Mouse (Mus musculus) kidney, embryonic 16.5 days (tissue): Measurements from ENCODE around the gene Gstt4. TPM values are rescaled to one million over a fixed set of nuclear protein-coding genes. Genes with fewer than 3 reads are reported as not detected.

Experiments
- ATAC-seq: fragments of 200-750 bp; cut with Nextera tagmentation; 2 replicates; pipeline ENCODE4 v1.8.0; 2017; ENCODE audit warnings: moderate TSS enrichment; ENCODE audit not compliant: low FRiP score, low TSS enrichment
- H3K27ac ChIP-seq: fragments of 300-500 bp; sonication (generic); 2 replicates; pipeline ENCODE4 v1.5.1; 2014; ENCODE audit warnings: low read length
- H3K27me3 ChIP-seq: fragments of 300-500 bp; sonication (generic); 2 replicates; pipeline ENCODE4 v1.6.1; 2014; ENCODE audit warnings: low read length, control low read depth, mixed read lengths; ENCODE audit not compliant: insufficient read depth
- H3K36me3 ChIP-seq: fragments of 300-500 bp; sonication (generic); 2 replicates; pipeline ENCODE4 v1.6.1; 2014; ENCODE audit warnings: low read length, control low read depth, mixed read lengths; ENCODE audit not compliant: insufficient read depth
- H3K4me1 ChIP-seq: fragments of 300-500 bp; sonication (generic); 2 replicates; pipeline ENCODE4 v1.6.1; 2014; ENCODE audit warnings: low read length, control low read depth, mixed read lengths; ENCODE audit not compliant: insufficient read depth
- H3K4me2 ChIP-seq: fragments of 300-500 bp; sonication (generic); replicated peaks from 2 replicates; pipeline ENCODE4 v1.6.1; 2014; ENCODE audit warnings: low read depth, low read length
- H3K4me3 ChIP-seq: fragments of 300-500 bp; sonication (generic); 2 replicates; pipeline ENCODE4 v1.5.1; 2014; ENCODE audit warnings: mild to moderate bottlenecking, low read length
- H3K9ac ChIP-seq: fragments of 300-500 bp; sonication (generic); replicated peaks from 2 replicates; pipeline ENCODE4 v1.6.1; 2014; ENCODE audit warnings: low read length
- H3K9me3 ChIP-seq: fragments of 300-500 bp; sonication (generic); 2 replicates; pipeline ENCODE4 v1.6.1; 2016; ENCODE audit warnings: low read length, control low read depth
- WGBS: fragments of 180-500 bp; shearing (Covaris S2); extraction: QIAGEN DNeasy Blood & Tissue Kit; methylation state at CpG from one replicate; pipeline ENCODE4 v1.1.7; 2014; 5-methylcytosine and 5-hydroxymethylcytosine counted together
- polyA plus RNA-seq: library from polyadenylated mRNA; unstranded; fragments of >200 nt; fragmentation: Nextera tagmentation; extraction: Ambion mirVana; gene quantifications from 2 replicates; pipeline ENCODE4 v1.2.1, GENCODE M21; 2015

Gene Gstt4
- polyA plus RNA-seq, 1 experiment from 2014 or later = not detected

DNA sequence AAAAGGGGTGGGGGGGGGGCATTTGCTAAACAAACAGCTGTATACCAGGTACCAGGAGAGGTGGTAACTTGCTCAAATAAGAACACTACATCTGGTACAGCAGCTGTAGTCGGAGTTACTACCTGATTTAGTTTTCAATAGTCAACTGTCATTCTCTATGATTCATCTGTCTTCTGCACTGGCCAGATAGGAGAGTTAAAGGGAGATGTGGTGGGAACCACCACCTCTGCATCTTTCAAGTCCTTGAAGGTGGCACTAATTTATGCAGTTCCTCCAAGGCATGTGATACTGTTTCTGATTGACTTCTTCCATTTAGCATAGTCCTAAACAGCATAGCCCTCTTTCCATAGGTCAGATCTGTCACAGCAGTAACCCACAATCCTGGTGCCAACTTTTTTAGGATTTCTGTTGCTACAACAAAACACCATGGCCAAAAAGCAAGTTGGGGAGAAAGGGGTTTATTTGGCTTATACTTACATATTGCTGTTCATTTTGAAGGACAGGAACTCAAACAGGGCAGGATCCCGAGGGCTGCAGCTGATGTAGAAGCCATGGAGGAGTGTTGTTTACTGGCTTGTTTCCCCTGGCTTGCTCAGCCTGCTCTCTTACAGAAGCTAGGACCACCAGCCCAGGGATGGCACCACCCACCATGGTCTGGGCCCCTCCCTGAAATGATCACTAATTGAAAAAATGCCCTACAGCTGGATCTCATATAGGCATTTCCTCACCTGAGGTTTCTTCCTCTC lies 7.4 kb upstream of the Gstt4 start:
- 83% methylated on average over 2 of the region's 2 CpGs for WGBS
- no peak overlapping the region for H3K4me3 ChIP-seq
- peaks cover 14% of the 10 kb centered on the region for H3K4me1 ChIP-seq
- no peak overlapping the region for H3K9ac ChIP-seq
- no peak for ATAC-seq
- H3K4me2 ChIP-seq = no peak overlapping the region
- H3K27ac ChIP-seq = no peak overlapping the region
- no peaks in the 10 kb centered on the region for H3K9me3 ChIP-seq
- H3K27me3 ChIP-seq = no peaks in the 10 kb centered on the region
- H3K36me3 ChIP-seq = no peaks in the 10 kb centered on the region

DNA sequence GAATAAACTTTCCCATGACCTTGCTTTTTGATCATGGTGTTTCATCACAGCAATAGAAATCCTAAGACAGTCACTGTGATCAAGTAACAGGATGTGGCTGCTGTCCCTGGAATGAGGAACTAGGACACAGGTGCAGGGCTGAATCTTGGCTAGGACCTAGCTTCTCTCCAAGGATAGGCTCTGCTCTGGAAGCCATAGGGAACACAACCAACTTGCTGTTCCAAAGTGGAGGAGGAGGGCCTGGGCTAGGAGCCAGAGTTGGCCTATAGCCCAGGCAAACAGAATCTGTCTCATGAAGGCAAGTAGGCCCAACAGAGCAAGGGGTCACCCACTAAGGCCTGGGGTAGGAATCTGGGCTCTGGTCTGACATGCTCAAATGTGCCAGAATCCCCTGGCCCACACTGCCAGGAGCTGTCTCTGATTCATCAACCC lies 6.2 kb upstream of the Gstt4 start:
- no peak overlapping the region for H3K27ac ChIP-seq

DNA sequence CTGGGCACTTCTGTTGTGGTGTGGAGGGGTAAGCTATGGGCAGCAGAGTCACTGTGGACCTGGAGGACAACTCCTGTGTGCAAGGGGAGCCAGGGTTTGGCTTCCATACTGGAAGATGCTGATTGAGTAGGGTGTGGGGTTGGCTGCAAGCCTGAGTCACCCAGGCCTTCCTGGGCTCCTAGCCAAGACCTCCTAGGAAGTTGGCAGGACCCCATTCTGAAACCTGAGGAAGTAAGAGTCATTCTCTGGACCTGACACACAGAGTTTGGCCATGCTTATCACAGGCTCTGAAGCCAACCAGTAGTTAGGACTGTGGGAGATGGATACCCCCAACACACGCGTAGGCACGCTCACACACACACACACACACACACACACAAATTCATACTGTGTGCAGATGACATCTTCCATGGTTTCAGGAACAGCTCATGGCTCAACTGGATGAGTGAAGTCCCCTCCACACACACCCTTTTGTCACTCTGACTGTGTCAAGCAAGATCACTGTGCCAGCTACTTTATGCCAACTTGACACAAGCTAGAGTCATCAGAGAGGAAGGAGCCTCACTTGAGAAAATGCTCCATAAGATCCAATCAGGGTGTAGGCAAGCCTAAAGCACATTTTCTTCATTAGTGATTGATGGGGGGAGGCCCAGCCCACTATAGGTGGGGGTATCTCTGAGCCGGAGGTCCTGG lies 5.5 kb upstream of the Gstt4 start:
- Histone ChIP-seq H3K27me3 (no peaks in the 10 kb centered on the region), H3K27ac (no peak overlapping the region), H3K36me3 (no peaks in the 10 kb centered on the region), H3K9me3 (no peaks in the 10 kb centered on the region), H3K4me3 (no peak overlapping the region), H3K4me1 (no peaks in the 10 kb centered on the region), H3K4me2 (no peak overlapping the region), H3K9ac (no peak overlapping the region)
- ATAC-seq = no peak
- WGBS = 81% methylated on average over 4 of the region's 4 CpGs

More for the DNA sequence above, 6.2 kb upstream of the Gstt4 start:
- Histone ChIP-seq H3K9me3 (no peaks in the 10 kb centered on the region), H3K4me1 (peaks cover 6% of the 10 kb centered on the region), H3K4me2 (no peak overlapping the region), H3K9ac (no peak overlapping the region), H3K36me3 (no peaks in the 10 kb centered on the region), H3K27me3 (no peaks in the 10 kb centered on the region), H3K4me3 (no peak overlapping the region)
- ATAC-seq = no peak

DNA sequence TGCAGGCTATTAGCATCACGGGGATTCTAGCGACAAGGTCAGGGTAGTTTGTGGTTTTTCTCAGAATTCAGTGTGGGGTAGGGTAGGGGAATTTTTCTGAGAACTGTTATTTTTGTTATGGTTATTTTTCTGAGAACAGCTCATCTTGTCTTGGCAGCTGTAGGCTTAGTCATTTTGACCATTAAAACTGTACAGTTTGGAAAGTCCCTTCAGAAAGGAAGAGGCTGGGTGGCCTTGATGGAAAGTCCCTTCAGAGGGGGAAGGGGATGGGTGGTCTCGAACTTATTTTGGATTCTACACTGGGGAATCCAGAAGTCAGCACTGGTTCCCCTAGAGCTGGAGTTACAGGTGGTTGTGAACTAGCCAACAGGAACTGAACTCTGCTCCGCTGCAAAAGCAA lies 2.2 kb upstream of the Gstt4 start:
- 86% methylated on average over 4 of the region's 4 CpGs for WGBS
- H3K4me3 ChIP-seq = no peak overlapping the region
- no peaks in the 10 kb centered on the region for H3K36me3 ChIP-seq
- no peaks in the 10 kb centered on the region for H3K4me1 ChIP-seq
- H3K9ac ChIP-seq = no peak overlapping the region
- ATAC-seq = no peak
- no peak overlapping the region for H3K27ac ChIP-seq
- H3K9me3 ChIP-seq = no peaks in the 10 kb centered on the region
- no peaks in the 10 kb centered on the region for H3K27me3 ChIP-seq
- H3K4me2 ChIP-seq = no peak overlapping the region

DNA sequence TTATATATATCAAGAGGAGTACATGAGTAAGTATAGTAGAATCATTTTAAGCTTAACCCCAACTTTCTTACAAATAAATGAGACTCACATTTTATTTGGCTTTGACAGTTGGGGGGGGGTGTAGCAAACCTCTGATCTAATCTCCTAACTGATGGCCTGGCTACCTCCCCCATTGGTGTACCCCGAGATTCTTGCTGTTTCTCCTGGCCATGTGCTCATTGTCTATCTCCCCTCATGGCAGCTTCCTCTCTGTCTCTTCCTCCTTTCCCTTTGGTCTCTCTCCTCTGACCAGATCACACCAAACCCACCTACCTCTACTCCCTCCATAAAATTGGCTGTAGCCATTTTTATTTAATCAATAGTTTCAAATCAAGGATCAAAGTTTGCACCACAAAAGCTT lies 1.4 kb upstream of the Gstt4 start:
- H3K27ac ChIP-seq = no peak overlapping the region
- no peaks in the 10 kb centered on the region for H3K9me3 ChIP-seq
- no peaks in the 10 kb centered on the region for H3K4me1 ChIP-seq
- no peak overlapping the region for H3K4me3 ChIP-seq
- WGBS = 90% methylated on average over 1 of the region's 1 CpGs
- no peak for ATAC-seq
- H3K27me3 ChIP-seq = no peaks in the 10 kb centered on the region
- H3K9ac ChIP-seq = no peak overlapping the region
- no peaks in the 10 kb centered on the region for H3K36me3 ChIP-seq
- H3K4me2 ChIP-seq = no peak overlapping the region

DNA sequence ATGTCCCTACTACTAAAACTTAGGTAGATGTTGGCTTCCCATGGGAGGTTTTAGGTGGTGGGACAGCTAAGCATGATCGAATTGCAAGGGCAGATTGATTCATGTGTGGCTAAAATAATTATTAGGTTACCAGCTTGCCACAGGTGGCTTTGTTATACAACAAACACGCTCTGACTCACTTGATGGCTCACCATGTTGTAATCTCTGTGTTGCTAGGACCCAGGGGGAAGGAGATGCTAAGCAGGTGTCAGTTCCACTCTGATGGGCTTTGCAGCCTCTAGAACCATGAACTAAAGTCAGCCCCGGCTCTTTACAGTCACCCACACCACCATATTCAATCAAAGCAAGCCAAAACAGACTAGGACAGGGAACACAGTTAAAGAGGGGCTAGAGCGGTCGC lies 2.5 kb downstream of the Gstt4 start:
- WGBS = 76% methylated on average over 5 of the region's 5 CpGs
- Histone ChIP-seq H3K9me3 (no peaks in the 10 kb centered on the region), H3K9ac (no peak overlapping the region), H3K4me1 (no peaks in the 10 kb centered on the region), H3K36me3 (no peaks in the 10 kb centered on the region), H3K4me2 (no peak overlapping the region), H3K27me3 (no peaks in the 10 kb centered on the region), H3K27ac (no peak overlapping the region), H3K4me3 (no peak overlapping the region)
- ATAC-seq = no peak

DNA sequence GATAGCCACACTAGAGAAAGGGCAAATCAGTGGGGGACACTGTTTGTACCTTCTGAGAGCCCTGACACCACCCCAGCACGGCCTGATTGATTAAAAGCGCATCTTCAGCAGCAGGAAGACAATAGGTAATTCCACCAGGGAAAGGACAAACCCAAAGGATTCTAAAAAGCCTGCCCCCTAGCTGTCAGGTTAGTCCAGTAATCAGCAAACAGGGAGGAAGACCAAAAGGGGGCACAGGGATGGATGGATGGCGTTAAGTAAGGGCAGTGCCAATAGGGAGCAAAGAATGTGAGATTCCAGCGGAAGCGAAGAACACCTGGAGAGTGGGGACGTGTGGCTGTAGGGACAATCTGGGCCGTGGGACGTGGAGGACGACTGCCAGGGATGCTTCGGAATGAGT lies 3.7 kb downstream of the Gstt4 start:
- H3K27me3 ChIP-seq = no peaks in the 10 kb centered on the region
- no peaks in the 10 kb centered on the region for H3K4me1 ChIP-seq
- no peak overlapping the region for H3K9ac ChIP-seq
- no peak overlapping the region for H3K4me2 ChIP-seq
- 62% methylated on average over 10 of the region's 10 CpGs for WGBS
- no peaks in the 10 kb centered on the region for H3K36me3 ChIP-seq
- H3K27ac ChIP-seq = no peak overlapping the region
- no peak overlapping the region for H3K4me3 ChIP-seq
- no peaks in the 10 kb centered on the region for H3K9me3 ChIP-seq
- ATAC-seq = no peak

DNA sequence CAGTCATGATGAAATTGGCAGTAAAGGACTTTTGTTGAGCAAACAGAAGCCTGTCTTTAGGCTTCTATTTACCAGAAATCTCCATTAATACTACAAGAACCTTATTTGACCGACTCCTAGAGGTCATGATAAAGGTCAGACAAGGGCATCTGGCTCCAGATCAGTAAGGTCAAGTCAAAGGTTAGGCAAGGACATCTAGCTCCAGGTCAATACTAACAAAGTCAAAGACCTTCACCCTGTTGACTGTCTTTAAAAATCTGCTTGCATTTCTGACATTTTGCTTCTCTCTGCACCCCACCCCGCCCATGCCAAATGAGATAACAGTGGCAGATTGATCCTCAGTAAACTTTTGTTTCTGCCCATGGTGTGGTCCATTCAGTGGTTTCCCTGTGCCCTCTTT lies 18.1 kb downstream of the Gstt4 start:
- no peaks in the 10 kb centered on the region; the same call in 1 of the 2 replicates for H3K27me3 ChIP-seq
- no peak overlapping the region for H3K9ac ChIP-seq
- no peaks in the 10 kb centered on the region for H3K36me3 ChIP-seq
- no peak for ATAC-seq
- no peak overlapping the region for H3K4me2 ChIP-seq
- 77% methylated on average over 2 of the region's 2 CpGs for WGBS
- no peak overlapping the region for H3K4me3 ChIP-seq
- H3K9me3 ChIP-seq = no peaks in the 10 kb centered on the region
- no peaks in the 10 kb centered on the region for H3K4me1 ChIP-seq
- H3K27ac ChIP-seq = no peak overlapping the region

DNA sequence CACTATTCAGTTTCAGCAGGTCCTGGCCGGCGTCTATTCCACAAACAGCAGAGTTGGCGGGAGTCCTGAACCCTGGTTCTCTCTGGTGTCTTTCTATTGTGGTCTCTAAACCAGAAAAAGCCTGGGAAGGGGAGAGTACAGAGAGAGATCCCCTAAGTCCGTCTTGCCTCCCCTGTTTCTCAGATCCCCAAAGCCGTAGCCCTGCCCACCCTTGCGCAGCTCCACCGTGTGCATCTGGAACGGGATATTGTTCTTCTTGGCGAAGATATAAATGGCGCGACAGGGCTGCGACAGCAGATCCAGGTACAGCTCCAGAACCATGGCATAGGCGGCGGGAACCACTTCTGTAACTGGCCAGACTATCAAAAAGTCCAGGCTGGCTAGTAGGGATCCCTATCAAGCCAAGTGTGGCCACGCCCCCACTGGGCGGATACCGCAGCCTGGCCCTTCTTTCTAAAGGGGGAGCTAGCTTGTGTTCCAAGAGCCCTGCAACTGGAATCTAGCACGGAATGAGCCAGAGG lies 24.1 kb downstream of the Gstt4 start, which contains the start of gene Gstt1:
TSS of gene Gstt1 (minus strand) at position 409 of the 521 bp plus-strand sequence.
- no peaks in the 10 kb centered on the region for H3K9me3 ChIP-seq
- ATAC-seq = peak; percentile 44; the same call in 1 of the 2 replicates
- H3K9ac ChIP-seq = peak within 1 kb of the TSS; percentile 69
- no peaks in the 10 kb centered on the region; the same call in 1 of the 2 replicates for H3K27me3 ChIP-seq
- H3K4me3 ChIP-seq = peak within 1 kb of the TSS; percentile 53
- H3K27ac ChIP-seq = peak within 1 kb of the TSS; percentile 61; the same call in 1 of the 2 replicates
- peaks cover 25% of the 10 kb centered on the region for H3K4me1 ChIP-seq
- WGBS = 3% methylated on average over 18 of the region's 18 CpGs
- H3K36me3 ChIP-seq = no peaks in the 10 kb centered on the region
- peak within 1 kb of the TSS; percentile 91 for H3K4me2 ChIP-seq
